Mouse (Mus musculus) stomach, postnatal 0 days (tissue): ENCODE measurements around the gene Igsf3.

Experiments
- CTCF ChIP-seq: IDR thresholded peaks from 2 replicates; pipeline ENCODE4 v1.5.1; 2016; ENCODE audit warnings: antibody characterized with exemption, low read depth, mild to moderate bottlenecking, moderate library complexity
- EP300 ChIP-seq: optimal IDR thresholded peaks from 2 replicates; pipeline ENCODE3; 2016; ENCODE audit warnings: antibody characterized with exemption

DNA sequence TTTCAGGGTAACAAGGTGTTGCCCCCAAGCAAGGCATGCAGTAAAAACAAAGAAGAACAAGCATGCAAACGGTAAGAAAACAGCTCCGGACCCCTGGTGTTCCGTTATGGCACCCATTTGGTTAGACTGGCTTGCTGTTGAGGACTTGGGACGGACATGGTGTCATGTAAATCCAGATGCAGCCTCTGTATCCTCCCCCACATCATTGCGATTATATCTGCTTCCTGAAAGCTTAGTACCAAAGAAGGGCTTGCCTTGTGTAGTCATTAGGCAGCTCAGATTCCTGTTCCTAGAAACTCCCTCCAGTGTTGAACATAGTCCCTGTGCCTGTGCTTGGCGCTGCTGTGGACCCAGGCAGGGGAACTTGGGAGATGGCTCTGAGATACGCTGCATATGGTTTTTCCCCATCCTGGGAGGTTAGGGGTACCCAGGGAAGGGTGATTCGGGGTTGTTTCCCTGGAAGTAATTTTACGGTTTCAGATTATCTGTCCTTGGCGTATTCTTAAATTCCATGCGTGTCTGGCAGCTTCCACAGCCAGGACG lies 60.2 kb downstream of the Igsf3 start:
- TF ChIP-seq CTCF (no peak), EP300 (no peak)
